Mouse (Mus musculus) thymus, postnatal 25 days (tissue): ENCODE data around the gene Spata21.

Experiments used
- DNase-seq: peaks from one replicate; pipeline ENCODE4 v3.0.0; 2022

The Spata21 gene

GRCm38 (mm10) chr4:141160193-141160592 lies 72.1 kb downstream of the Spata21 start:
- DNase-seq = no peak

- DNase-seq = no peak
Observed at GRCm38 (mm10) chr4:141161699-141162208, 73.6 kb downstream of the Spata21 start.
